Mouse (Mus musculus) lung, postnatal 10 days (tissue): ENCODE results near the gene Aimp1.

Source experiments
- DNase-seq: peaks from one replicate; pipeline ENCODE4 v3.0.0; 2021

The Aimp1 gene

DNA sequence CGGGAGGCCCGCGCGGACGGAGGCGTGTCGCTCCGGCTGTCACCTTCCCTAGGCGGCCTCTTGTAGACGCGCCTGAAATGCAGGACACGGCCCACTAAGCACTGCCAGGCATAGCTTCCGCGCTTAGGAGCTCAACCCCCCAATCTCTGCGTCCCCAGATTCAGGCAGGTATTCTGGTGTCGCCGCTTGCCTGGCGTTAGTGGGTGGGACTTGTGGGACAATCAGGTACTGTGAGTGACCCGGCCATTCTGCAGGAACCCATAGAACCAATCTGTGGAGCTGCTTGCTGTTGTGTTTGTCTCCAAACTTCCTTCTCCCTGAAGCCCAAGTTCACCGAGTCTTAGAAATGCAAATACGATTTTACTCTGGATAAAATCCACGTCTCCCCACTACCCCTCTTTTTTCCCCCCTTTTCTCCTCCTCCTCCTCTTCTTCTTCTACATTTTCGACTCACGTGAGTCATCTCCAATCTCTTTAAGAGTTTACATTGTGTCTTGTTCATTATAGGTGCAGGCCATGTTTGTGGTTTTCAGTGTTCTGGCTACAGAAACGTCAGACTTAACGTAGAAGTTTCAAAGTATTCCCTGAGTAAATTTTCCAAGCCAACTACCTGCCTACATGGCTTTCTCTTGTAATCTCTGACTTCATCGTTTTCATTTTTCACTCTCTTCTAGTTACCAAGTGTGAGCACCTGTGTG, at the start of gene Aimp1:
Aimp1 (minus strand) TSS at position 140 of the 698 bp plus-strand sequence.
- no peak for DNase-seq

GRCm38 (mm10) chr3:132724326-132724725, 40.2 kb upstream of the Aimp1 start:
- DNase-seq, result no peak

- no peak for DNase-seq
These were observed 33.1 kb upstream of the Aimp1 start for GRCm38 (mm10) chr3:132717316-132717715.

DNA sequence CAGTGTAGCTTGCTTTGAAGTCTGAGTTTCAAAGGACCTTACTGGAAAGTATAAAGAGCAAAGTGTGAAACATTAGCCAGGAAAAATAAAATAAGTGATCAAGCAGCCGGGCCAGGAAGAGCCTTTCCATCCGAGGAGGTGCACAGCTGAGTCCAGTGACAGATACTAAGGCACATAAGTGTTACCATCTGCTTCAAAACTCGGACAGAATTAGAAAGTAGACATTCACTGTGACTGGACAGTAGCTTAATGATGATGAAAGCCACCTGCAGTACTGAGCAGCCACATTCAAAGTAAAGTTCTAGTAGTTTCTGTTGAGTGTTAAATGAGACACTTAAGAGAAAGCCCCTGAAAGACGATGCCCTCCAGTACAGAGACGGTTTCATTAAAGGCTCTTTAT, 29.7 kb upstream of the Aimp1 start:
- no peak for DNase-seq

DNA sequence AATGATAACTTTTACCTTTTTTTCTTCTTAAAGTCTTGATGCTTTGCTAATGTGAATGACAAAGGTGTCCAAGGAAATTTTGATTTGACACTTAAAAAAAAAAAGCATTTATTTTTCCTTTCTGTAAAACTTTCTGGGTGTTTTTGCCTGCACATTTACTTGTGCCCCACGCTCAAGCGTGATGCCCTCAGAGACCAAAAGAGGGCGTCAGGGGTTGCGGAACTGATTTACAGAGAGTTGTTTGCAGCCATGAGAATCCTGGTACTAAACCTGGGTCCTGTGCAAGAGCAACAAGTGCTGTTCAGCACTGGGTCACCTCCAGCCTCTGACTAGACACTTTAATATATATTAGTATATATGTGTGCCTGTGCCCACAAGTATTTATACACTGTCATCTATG, 22.8 kb upstream of the Aimp1 start:
- DNase-seq, result no peak

- DNase-seq, result no peak
These were observed 20.0 kb upstream of the Aimp1 start for GRCm38 (mm10) chr3:132704216-132704615.

GRCm38 (mm10) chr3:132701368-132701767, 17.2 kb upstream of the Aimp1 start:
- peak; percentile 14 for DNase-seq

DNA sequence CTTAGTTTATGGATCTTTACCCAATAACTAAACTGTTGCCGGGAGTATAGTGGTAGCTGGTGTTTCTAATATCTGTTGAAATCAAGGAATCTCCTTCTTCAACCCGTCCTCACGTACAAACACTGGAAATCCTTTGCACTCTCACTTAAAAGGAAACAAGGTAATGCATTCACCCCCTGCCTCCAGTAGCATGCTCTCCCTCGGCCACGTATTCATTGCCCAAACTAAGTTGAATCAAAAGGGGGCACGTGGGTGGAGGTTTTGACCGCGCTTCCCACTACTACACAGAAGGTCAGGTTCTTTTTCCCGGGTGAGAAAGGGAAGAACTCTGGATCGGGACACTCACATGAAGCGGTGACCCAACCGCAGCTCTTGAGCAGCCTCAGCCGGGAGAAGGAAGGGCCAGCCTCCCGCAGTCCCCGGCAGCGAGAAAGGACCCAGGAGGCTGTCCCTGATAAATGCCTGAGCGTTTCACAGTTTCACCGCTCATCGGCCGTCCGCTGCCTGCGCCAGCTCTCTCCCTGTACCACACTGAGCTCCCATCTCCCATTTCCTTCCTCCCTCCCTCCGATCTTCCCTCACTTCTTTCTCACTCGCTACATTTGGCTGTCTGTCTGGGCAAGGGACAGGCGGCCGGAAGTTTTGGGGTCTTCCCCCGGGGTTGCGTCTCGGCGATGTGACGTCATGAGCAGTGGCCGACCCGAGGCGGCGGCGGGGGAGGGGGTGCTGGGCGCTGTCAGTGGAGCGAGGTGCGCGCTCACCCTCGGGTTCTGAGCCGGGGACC, 531 bp downstream of the Aimp1 start, which contains the start of gene Tbck:
Tbck (plus strand) TSS at position 698 of the 784 bp plus-strand sequence.
- peak; percentile 96 for DNase-seq

GRCm38 (mm10) chr3:132677494-132677893, 6.7 kb downstream of the Aimp1 start:
- no peak for DNase-seq

- DNase-seq, result no peak
These were observed 28.2 kb downstream of the Aimp1 start for GRCm38 (mm10) chr3:132655955-132656354.

GRCm38 (mm10) chr3:132653959-132654358, 30.2 kb downstream of the Aimp1 start:
- no peak for DNase-seq

GRCm38 (mm10) chr3:132651776-132652175, 32.4 kb downstream of the Aimp1 start:
- DNase-seq, result peak; percentile 79

GRCm38 (mm10) chr3:132650191-132650590, 34.0 kb downstream of the Aimp1 start:
- DNase-seq, result no peak

DNA sequence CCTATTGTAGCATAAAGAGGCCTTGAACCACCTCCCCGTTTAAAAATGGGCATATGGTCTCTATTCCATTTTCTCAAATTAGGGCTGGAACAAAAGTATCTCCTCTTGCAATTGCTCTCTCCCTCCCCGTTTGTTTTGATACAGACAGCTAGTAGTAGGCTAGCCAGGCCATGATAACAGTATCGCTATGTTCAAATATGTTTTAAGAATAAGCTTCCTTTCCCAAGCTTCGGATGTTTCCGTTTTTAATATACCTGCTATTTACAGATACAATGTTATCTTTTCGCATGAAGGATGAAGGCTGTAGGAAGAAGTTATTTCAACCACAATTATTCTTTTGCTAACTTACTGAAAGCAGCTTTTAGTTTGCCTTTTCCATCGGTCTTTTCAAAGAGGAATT, 34.8 kb downstream of the Aimp1 start:
- no peak for DNase-seq

DNA sequence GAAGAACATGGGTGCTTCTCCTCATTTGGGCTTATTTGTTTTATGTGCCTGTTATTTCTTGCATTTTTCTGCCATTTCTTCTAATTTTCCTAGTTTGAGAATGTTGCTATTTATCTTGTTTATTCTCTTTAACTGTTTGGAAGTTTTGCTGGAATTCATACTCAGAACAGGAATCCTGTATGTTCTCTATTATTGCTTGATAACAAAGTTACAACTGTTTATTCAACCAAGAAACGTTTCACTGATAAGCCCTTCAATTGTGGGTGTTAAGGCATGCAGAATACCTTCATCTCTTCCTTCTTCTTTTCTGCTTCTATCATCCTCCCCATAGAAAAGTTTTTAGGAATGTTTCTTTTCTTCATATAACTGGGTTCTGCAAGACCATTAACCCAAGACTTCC, 37.4 kb downstream of the Aimp1 start:
- no peak for DNase-seq

DNA sequence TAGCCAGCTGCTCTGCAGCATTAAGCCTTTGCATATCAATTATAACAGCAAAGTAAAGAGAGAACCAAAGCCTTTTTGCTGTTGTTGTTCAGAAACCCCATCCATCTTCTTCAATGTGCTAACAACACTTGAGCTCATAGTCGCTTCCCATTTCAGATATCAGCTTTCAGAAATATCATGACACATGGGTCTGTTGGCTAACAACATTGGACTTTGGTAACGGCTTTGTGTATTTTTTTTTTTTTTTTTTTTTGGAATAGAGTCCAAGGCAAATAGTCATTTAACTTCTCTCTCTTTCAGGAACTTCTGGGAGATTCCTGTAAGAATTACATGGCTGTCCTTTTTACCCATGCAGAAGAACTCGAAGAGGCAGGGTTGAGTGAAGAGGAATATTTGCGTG, 40.1 kb downstream of the Aimp1 start:
- no peak for DNase-seq

DNA sequence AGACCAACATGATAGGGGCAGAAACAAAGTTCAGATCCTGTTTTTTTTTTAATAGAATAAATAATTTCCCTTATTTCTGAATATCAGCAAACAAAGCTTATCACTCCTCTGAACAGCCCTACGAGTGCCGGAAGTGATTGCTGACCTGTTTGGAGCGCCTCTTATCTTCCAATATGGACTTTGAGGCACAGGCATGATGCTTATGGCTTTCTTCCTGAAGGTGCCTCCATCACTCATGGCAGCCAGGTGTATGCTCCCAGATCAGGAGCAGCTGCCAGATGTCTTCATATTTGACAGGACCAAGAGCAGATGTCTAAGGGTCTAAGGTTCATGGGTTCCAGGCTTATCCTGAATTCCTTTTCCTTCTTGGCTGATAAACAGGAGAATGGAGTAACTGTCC, 47.1 kb downstream of the Aimp1 start:
- DNase-seq, result no peak

GRCm38 (mm10) chr3:132633261-132633660, 50.9 kb downstream of the Aimp1 start:
- no peak for DNase-seq

DNA sequence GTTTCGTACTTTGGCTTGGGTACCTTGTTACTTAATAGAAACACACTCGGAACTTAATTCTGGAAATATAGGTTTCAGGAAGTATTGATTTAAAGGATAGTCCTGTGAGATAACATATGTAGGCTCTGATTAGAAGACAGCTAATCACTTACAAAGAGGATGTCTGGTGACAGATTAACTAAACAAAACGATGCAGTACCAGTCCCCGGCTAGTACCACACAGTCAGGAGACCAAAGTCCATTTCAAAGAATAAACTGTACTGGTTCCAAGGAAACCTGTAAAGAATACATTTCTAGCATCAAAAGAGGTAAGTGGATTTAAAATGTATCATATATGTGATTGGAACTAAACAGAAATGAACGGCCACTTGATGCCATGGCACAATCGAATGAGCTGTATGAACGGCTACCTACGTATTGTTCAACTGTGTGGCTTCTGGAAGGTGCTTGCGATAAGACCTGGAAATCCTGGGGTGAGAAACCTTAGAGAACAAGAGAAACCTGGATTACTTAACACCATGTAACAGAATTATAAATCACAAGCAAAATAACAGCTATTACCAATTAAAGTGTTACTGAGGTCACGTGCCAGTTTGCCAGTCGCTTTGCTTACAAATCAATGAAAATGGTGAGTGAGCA, 54.5 kb downstream of the Aimp1 start, which contains the start of gene Gimd1:
Gimd1 (plus strand) TSS at position 220 of the 639 bp plus-strand sequence.
- DNase-seq, result no peak

DNA sequence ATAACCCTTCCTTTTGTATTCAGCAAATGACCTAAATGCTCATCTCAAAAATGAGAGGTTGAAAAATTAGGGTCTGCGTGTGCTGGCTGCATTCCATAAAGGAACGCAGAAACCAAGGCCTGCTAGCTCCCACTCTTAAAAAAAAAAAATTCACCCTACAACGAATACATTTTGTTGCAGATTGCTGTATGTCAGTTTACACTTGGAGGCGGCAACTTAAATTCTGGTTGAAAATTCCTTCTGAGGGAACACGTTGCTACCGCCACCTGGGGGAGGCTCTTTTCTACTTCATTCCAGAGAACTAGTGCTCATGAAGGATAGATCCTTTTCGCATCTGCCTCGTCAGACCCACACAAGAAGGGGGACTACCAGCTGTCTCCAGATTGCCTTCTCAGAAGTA, 55.4 kb downstream of the Aimp1 start:
- DNase-seq, result no peak
